Mouse (Mus musculus) limb, embryonic 10.5 days (tissue): ENCODE measurements at regions not wholly inside any gene's neighbourhood (a gene's known extent, or its start where the extent isn't known, plus 50 kb on each side); places are given as distances from the start of the nearest gene placed in this dataset.
A peak's percentile ranks its signal among the peaks of the same experiment; 100 is the strongest.

ENCODE experiments used
- DNase-seq: peaks from one replicate; pipeline ENCODE4 v3.0.0-alpha.2; 2017; ENCODE audit warnings: low spot score
- H3K27ac ChIP-seq: fragments of 300-500 bp; sonication (generic); 2 replicates; pipeline ENCODE4 v1.5.1; 2016; ENCODE audit warnings: mild to moderate bottlenecking
- H3K27me3 ChIP-seq: fragments of 300-500 bp; sonication (generic); 2 replicates; pipeline ENCODE4 v1.6.1; 2016; ENCODE audit warnings: low read depth, mild to moderate bottlenecking; ENCODE audit not compliant: poor library complexity, severe bottlenecking
- H3K36me3 ChIP-seq: fragments of 300-500 bp; sonication (generic); 2 replicates; pipeline ENCODE4 v1.6.1; 2016; ENCODE audit warnings: mild to moderate bottlenecking, moderate library complexity
- H3K4me1 ChIP-seq: fragments of 300-500 bp; sonication (generic); 2 replicates; pipeline ENCODE4 v1.6.1; 2016
- H3K4me3 ChIP-seq: fragments of 300-500 bp; sonication (generic); 2 replicates; pipeline ENCODE4 v1.5.1; 2016; ENCODE audit warnings: mild to moderate bottlenecking, moderate library complexity
- H3K9me3 ChIP-seq: fragments of 300-500 bp; sonication (generic); replicated peaks from 2 replicates; pipeline ENCODE4 v1.6.1; 2016; ENCODE audit warnings: mild to moderate bottlenecking
- WGBS: fragments of 180-500 bp; shearing (Covaris S2); methylation state at CpG from one replicate; pipeline ENCODE4 v1.1.7; 2016; 5-methylcytosine and 5-hydroxymethylcytosine counted together

DNA sequence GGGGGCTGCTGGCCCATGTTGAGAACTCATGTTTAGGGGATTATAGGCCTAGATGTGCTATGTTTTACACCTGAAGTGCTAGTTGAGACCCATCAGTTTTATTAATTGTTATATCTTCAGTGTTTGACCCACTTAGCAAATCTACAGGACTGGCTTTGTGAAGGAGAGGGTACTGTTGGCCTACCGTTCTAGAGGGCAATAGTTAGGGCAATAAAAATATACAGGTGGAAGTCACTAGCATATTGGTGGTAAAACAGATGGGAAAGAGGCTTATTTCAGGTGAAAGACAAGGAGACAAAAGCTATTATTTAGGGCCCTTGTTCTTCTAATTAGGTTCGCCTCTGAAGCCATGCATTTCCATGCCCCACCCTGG, 55.2 kb upstream of the Ralgps2 start:
- no peak for DNase-seq
- Histone ChIP-seq H3K27ac (no peak overlapping the region), H3K36me3 (no peaks in the 10 kb centered on the region), H3K4me3 (no peak overlapping the region), H3K4me1 (peaks cover 35% of the 10 kb centered on the region), H3K27me3 (no peaks in the 10 kb centered on the region), H3K9me3 (no peaks in the 10 kb centered on the region)
- 84% methylated on average over 2 of the region's 2 CpGs for WGBS

DNA sequence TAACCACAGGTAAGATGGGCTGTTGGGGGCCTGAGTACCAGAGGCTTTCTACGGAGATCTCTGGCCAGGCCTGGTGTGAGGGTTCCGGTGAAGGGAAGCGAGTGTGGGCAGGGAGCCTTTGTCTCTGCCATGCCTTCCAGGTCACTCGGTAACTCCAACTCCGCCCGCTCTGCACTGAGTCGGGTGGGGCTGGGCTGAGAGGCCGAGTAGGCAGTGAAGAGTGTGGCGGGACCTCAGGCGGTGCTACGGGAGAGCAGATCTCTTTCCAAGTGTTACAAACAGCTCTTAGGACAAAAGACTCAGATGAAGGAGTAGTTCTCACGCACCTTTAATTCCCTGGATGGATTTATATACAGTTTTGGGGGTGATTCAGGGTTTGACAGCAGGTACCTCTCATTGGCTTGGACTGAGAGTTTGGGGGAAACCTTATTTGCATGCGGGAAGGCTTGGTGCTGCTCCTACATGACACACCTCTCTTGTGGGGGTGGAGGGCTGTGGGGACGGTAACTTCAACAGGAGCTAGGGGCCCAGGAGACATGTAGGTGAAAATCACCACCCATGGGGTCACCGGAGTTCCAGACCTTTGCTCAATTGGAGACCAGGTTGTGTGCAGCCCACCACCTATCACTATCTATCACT, 54.7 kb upstream of the Ralgps2 start:
- peak overlapping the region; percentile 10; the same call in 1 of the 2 replicates for H3K27ac ChIP-seq
- peaks cover 32% of the 10 kb centered on the region for H3K4me1 ChIP-seq
- no peak for DNase-seq
- WGBS = 64% methylated on average over 15 of the region's 15 CpGs
- H3K27me3 ChIP-seq = no peaks in the 10 kb centered on the region
- H3K36me3 ChIP-seq = no peaks in the 10 kb centered on the region
- no peaks in the 10 kb centered on the region for H3K9me3 ChIP-seq
- H3K4me3 ChIP-seq = no peak overlapping the region

DNA sequence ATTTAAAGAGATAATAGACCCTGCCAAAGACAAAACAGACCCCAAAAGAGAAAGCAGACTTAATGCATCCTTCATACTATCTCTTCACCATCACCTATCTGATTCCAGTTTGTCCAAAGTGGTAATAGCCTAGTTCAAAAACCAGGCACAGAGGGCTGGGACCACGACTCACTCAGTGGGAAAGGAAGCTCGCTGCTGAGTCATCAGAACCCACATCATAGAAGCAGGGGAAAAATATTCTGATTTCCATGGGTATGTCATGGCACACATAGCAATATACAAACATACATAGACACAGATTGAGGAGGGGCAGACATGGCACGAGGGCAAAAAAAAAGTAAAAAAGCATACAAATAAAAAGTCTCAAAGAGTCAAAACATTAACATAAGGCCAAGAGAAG, 53.7 kb upstream of the Ralgps2 start:
- no peaks in the 10 kb centered on the region for H3K9me3 ChIP-seq
- no peak overlapping the region for H3K4me3 ChIP-seq
- H3K27me3 ChIP-seq = no peaks in the 10 kb centered on the region
- H3K27ac ChIP-seq = no peak overlapping the region
- no peaks in the 10 kb centered on the region for H3K36me3 ChIP-seq
- WGBS = 86% methylated on average over 3 of the region's 3 CpGs
- peaks cover 28% of the 10 kb centered on the region for H3K4me1 ChIP-seq
- no peak for DNase-seq

DNA sequence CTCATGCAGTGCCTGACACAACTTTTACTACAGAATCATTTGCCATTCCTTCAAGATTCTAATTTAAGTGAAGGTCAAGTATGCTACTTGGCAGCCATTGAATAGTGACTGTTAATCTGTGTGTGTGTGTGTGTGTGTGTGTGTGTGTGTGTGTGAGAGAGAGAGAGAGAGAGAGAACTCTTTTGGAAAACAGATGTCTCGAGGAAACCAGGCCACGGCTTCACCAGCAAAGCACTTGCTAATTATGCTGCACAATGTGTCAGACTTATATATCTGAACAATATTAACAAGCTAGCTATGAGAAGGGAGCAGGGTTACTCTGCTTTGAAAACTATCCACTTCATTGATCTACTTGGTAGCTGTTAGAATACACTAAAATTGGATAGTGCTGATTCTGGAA, 53.1 kb upstream of the Ralgps2 start:
- WGBS = 60% methylated on average over 2 of the region's 2 CpGs
- no peak for DNase-seq
- no peaks in the 10 kb centered on the region for H3K27me3 ChIP-seq
- no peaks in the 10 kb centered on the region for H3K36me3 ChIP-seq
- H3K9me3 ChIP-seq = no peaks in the 10 kb centered on the region
- no peak overlapping the region for H3K27ac ChIP-seq
- peaks cover 22% of the 10 kb centered on the region for H3K4me1 ChIP-seq
- H3K4me3 ChIP-seq = no peak overlapping the region

DNA sequence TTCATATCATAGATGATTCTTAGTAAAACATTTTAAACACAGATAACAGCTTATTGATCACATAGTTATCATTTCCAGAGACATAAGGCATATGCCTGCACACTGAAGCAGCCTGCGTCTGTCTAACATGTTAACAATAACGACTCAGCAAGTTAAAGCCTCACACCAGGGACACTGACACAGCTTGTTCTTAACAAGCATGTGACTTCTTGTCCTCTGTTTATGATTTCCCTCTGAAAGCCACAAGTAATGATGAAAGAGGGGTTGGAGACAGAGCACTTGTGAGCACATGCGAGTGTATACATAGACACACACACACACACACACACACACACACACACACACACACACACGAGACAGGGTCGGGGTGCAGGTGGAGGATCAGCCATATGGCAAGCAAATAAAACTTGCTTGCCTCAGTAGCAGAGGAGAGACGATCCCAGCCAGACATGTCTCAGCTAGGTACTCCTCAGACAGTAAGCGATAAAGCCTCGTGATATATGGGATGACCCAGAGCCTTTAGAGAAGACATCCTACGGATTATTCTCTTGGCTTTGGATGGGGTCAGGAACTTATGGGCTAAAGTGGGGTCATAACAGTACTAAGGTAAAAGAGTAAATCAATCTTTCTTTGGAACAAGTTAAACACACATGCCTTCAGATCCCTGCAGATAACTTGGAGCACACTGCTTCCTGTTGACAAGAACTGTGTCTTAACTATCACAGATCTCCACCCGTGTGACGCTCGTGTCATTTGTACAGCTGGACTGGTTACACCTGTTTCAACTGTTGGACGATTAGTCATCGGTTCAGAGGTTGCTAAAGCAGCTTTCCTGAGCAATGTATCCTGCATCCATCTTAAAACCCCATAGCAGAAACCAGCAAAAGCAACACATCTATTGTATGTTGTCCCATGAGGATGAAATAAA, 51.4 kb upstream of the Ralgps2 start:
- H3K4me3 ChIP-seq = no peak overlapping the region
- no peaks in the 10 kb centered on the region for H3K27me3 ChIP-seq
- no peaks in the 10 kb centered on the region for H3K36me3 ChIP-seq
- 82% methylated on average over 14 of the region's 14 CpGs for WGBS
- no peak overlapping the region for H3K27ac ChIP-seq
- DNase-seq = no peak
- H3K9me3 ChIP-seq = no peaks in the 10 kb centered on the region
- peaks cover 23% of the 10 kb centered on the region for H3K4me1 ChIP-seq

DNA sequence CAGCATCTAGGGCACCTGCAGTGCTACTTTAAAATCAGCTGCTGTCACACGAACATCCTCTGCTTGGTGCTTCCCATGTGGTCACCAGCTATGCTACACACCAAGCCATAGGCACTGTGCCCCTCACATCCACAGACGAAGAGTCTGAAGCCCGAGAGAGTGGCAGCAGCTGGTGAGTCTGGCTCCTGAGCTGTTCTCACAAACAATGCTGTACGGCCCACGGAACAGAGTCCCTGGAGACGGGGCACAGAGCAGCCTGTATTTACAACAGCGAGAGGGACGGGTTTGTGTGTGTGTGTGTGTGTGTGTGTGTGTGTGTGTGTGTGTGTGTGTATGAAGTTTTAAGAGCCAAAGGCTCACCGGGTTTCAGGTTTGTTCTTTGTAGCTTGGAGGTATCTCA, 50.7 kb upstream of the Ralgps2 start:
- no peaks in the 10 kb centered on the region for H3K27me3 ChIP-seq
- no peaks in the 10 kb centered on the region for H3K36me3 ChIP-seq
- H3K27ac ChIP-seq = no peak overlapping the region
- no peak for DNase-seq
- no peak overlapping the region for H3K4me3 ChIP-seq
- WGBS = 80% methylated on average over 9 of the region's 9 CpGs
- peaks cover 26% of the 10 kb centered on the region for H3K4me1 ChIP-seq
- H3K9me3 ChIP-seq = no peaks in the 10 kb centered on the region

DNA sequence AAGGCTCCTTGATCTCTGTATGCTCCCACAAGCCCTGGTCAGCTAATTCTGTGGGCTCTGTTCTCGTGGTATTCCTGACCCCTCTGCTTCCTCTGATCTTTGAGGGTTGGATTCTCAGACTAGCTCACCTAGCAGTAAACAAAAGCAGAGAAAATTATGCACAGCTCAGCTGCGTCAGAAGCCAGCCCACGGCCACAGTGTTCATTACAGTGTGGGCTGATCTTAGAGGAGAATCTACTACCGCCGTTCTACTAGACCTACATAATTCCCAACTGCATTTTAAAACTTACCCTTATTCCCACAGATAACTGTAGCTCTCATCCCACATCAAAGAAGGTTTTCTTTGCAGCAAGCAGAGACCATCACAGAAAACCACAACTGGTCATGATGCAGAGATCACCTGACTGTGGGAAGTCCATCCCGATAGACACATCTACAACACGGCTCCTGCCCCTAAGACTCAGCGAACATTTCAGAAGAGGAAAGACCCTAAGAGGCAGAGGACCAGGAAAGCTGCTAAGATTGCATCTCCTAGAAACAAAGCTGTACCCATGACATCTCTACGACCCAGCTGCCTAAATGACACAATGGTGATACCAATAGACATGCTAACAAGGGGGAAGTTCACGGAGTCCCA, 49.8 kb upstream of the Ralgps2 start:
- WGBS = 82% methylated on average over 10 of the region's 10 CpGs
- H3K4me1 ChIP-seq = peaks cover 26% of the 10 kb centered on the region

More for the DNA sequence above, 49.8 kb upstream of the Ralgps2 start:
- Histone ChIP-seq H3K27ac (no peak overlapping the region), H3K36me3 (no peaks in the 10 kb centered on the region), H3K9me3 (no peaks in the 10 kb centered on the region), H3K27me3 (no peaks in the 10 kb centered on the region), H3K4me3 (no peak overlapping the region)
- no peak for DNase-seq
